Mouse (Mus musculus): ENCODE measurements around the gene Foxo1.

The Foxo1 gene

GRCm38 (mm10) chr3:52369881-52370428, 101.8 kb downstream of the Foxo1 start:
- DNase-seq, result no peak

DNA sequence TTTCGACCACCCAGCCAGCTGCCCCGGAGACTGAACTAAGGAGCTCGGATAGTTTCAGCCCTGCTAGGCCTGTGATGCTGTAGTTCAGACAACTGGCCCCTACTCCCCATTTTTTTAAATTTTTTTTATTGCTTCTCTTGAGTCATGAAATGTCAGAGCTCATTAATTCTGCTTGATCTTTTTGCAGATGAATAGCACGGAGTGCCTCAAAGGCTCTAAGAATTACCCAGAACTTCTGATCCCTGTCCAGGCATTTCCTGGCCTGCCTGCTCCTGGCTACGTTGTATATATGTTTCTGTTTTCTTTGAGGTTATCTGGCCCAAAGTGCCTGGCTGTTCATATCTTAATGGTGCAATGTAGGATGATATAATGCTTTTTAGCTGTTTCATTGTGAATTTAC, 108.8 kb downstream of the Foxo1 start:
- DNase-seq, result no peak

- no peak for DNase-seq
Observed at GRCm38 (mm10) chr3:52383351-52383750, 115.2 kb downstream of the Foxo1 start.

DNA sequence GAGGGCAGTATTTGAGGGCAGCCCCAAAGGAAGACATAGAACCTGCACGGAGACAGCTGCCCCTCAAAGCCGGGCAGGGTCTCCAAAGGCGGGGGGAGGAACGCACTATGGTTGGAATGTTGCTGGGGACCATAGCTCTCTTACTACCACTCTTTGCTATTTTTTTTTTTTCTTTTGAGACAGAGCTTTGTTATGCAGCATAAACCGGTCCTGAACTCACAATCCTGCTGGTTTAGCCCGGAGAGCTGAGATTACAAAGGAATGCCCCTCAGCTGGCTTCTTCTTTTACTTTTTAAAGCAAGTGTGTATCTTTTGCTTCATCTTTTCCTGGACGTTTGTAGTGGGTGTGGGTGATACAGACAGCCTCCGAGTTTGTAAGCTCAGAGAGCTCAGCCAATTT, 118.2 kb downstream of the Foxo1 start:
- no peak for DNase-seq

GRCm38 (mm10) chr3:52390321-52390720, 122.2 kb downstream of the Foxo1 start:
- no peak for DNase-seq

- DNase-seq, result no peak
Observed at GRCm38 (mm10) chr3:52390766-52391665, 122.9 kb downstream of the Foxo1 start.

- peak; percentile 85 to 91 for DNase-seq
Observed at GRCm38 (mm10) chr3:52391897-52392296, 123.8 kb downstream of the Foxo1 start.

- no peak for DNase-seq
Observed at GRCm38 (mm10) chr3:52392521-52392920, 124.4 kb downstream of the Foxo1 start.

- DNase-seq, result no peak
Observed at GRCm38 (mm10) chr3:52393171-52393570, 125.0 kb downstream of the Foxo1 start.

- DNase-seq, result no peak
Observed at GRCm38 (mm10) chr3:52396121-52396731, 128.1 kb downstream of the Foxo1 start.

- peak; percentile 69 to 74 for DNase-seq
Observed at GRCm38 (mm10) chr3:52396951-52397615, 128.9 kb downstream of the Foxo1 start.

- no peak for DNase-seq
Observed at GRCm38 (mm10) chr3:52397961-52398360, 129.8 kb downstream of the Foxo1 start.

GRCm38 (mm10) chr3:52400284-52401161, 132.4 kb downstream of the Foxo1 start:
- DNase-seq, result no peak

DNA sequence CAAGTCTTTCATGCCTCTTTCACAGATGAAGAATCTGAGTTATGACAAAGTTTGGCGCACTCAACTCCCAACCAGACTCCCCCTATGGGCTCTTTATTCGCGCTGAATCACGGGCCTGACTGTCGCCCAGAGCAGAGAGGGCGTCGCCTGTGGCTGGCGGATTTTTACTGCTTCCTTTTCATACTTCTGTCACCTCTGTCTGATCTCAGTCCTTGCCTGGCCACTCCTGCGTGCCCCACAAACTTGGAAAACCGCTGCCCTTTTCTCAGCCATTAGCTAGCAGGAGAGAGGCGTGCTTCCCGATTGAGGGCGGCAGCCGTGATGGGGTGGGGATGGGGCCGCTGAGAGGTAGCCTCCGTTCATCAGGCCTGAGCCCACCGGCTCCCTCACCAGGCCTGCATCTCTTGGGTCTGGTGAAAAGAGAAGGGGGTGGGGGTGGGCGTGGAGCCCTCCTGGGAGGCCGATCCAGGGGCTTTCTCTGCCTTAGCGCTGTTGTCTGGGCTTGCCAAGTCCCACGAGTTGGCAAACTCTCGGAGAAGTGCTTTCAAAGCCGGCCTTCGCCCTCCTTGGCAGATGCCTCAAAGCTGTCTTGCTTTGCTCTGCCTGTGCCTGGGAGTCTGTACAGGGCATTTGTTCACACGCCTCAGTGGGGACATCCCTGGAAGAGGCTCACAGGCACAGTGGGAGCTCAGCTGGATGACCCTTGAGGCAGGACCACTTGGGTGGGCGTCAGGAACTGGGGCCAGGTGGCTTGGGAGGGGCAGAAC, 133.2 kb downstream of the Foxo1 start:
- peak; percentile 58 to 73 for DNase-seq

Measured in cerebellum, postnatal 10 days (tissue).